Mouse (Mus musculus) gastrocnemius, postnatal 36 days (tissue): ENCODE results near the gene Ahcyl2. TPM values are rescaled to one million over a fixed set of nuclear protein-coding genes. Genes with fewer than 3 reads are reported as not detected.
"Not testable (repeated sequence)": the region's sequence is repeated elsewhere in the genome, so short reads cannot be mapped to it uniquely, and the experiment has no call there.

ENCODE experiments used
- DNase-seq, 2 experiments: peaks; one replicate each; pipeline ENCODE4 v3.0.0; 2022
- intact Hi-C: fragments of 180-260 bp; cut with DNase I; formaldehyde crosslinking; loops from one replicate; pipeline ENCODE4 v1.15.1; 2025
- long read RNA-seq, 2 experiments: library from polyadenylated mRNA; stranded (forward); transcript quantifications; one replicate each; pipeline ENCODE4 v2.0.0; 2021
- total RNA-seq, 2 experiments: library from RNA; stranded (reverse); gene quantifications; 2 replicates each; pipeline ENCODE4 v1.2.3; 2021

Ahcyl2 gene
- 10 to 100 TPM; 12.7 to 14.5 TPM for total RNA-seq
- long read RNA-seq, experiment 1, partial matches to known transcripts: 0 of 25 reads
- long read RNA-seq, experiment 1, other reads (novel, unspliced or antisense): 24 of 25 reads
- long read RNA-seq, experiment 2, partial matches to known transcripts: 0 of 14 reads
- long read RNA-seq, experiment 2, other reads (novel, unspliced or antisense): 14 of 14 reads

GRCm38 (mm10) chr6:29767813-29768660 lies at the start of gene Ahcyl2:
TSS of gene Ahcyl2 (plus strand) at chr6:29768011.
- intact Hi-C loops: no loop called here
- peak; percentile 86 to 94 for DNase-seq

- intact Hi-C loops: no loop called here
- DNase-seq: peak; percentile 36 to 41
Observed at GRCm38 (mm10) chr6:29718894-29719329, 48.9 kb upstream of the Ahcyl2 start.

- intact Hi-C loops: no loop called here
- DNase-seq: no peak
Observed at GRCm38 (mm10) chr6:29721890-29722289, 45.9 kb upstream of the Ahcyl2 start.

DNA sequence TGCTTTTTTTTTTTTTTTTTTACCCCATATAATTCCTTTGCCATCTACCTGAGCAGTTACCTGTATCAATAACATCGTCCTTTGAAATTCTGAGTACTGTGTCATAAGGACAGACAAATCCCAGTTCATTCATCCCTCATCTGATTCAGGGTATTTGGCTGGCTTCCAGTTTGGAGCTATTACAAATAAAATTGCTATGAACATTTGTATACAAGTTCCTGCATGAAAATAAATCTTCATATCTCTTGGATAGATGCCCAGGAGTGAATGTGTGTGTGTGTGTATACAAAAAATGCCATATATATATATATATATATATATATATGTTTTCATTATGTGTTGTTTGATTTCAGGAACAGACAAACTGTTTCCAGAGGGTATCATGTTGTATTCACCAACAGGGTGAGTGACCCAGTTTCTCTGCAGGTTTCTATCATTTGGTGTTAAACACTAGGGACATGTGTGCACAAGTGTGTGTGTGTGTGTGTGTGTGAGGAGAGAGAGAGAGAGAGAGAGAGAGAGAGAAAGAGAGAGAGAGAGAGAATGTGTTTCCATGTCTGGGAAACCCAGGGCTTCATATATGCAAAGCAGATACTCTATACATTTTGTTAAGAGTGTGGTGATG lies 41.1 kb upstream of the Ahcyl2 start:
- intact Hi-C loops: no loop called here
- DNase-seq: no peak

- no peak for DNase-seq
- intact Hi-C loops: no loop called here
Observed at GRCm38 (mm10) chr6:29728035-29728434, 39.8 kb upstream of the Ahcyl2 start.

DNA sequence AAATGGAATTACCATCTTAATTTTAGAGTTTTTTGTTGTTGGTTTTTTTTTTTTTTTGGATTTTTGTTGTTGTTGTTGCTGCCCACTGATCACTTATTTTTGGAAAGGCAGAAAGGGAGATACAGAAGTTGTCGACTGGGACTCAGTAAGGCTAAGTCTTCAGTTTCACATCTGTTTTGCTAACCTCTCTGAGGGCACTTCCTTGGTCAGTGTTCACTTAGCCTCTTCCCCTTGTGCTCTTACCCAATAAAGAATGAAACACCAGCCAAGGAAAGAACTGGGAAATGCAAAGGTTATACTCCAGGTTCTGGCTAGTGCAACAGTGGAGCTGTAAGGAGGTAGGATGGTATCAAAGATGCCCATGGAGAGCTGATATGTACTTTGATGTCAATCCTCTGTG lies 38.3 kb upstream of the Ahcyl2 start:
- no peak for DNase-seq
- intact Hi-C loops: no loop called here

DNA sequence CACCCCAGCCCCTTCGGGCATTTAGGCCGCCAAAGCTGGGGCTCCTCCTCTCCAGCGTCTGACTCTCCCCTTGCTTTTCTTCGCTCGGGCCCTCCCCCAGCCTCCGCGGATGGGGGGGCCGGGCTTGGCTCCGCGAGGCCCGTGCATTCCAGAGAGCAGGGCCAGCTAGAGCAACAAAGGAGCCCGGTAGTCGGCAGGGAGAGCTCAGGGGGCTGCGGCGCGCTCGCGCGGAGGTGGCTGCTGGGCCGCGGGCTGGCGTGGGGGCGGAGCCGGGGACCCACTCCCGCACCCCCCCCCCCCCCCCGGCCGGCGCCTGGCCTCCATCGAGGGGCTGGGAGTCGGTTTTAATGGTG lies 32.5 kb upstream of the Ahcyl2 start, which contains the start of gene Smo:
Gene Smo (plus strand): TSS at position 168 of the 353 bp plus-strand sequence.
- peak; percentile 53 to 56 for DNase-seq
- intact Hi-C loops: no loop called here

GRCm38 (mm10) chr6:29735689-29736451 lies 31.9 kb upstream of the Ahcyl2 start:
- intact Hi-C loops: no loop called here

GRCm38 (mm10) chr6:29736610-29737458 lies 31.0 kb upstream of the Ahcyl2 start:
- intact Hi-C loops: no loop called here
- no peak for DNase-seq

More at GRCm38 (mm10) chr6:29735689-29736451, 31.9 kb upstream of the Ahcyl2 start:
- peak; percentile 35 to 55 for DNase-seq

- no peak for DNase-seq
- intact Hi-C loops: no loop called here
Observed at GRCm38 (mm10) chr6:29751466-29752152, 16.2 kb upstream of the Ahcyl2 start.

DNA sequence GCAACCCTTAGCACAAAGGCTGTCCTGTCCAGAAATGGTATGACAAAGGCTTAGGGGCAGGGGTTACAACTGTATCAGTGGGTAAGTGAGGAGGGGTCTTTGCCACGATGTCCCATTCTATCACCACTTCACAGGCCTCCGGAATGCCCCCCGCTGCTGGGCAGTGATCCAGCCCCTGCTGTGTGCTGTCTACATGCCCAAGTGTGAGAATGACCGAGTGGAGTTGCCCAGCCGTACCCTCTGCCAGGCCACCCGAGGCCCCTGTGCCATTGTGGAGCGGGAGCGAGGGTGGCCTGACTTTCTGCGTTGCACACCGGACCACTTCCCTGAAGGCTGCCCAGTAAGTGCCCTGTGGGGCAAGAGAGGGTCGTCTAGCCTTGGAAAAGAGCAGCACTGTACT lies 14.5 kb upstream of the Ahcyl2 start:
- no peak for DNase-seq
- intact Hi-C loops: no loop called here

GRCm38 (mm10) chr6:29756001-29756400 lies 11.8 kb upstream of the Ahcyl2 start:
- intact Hi-C loops: no loop called here
- no peak for DNase-seq

DNA sequence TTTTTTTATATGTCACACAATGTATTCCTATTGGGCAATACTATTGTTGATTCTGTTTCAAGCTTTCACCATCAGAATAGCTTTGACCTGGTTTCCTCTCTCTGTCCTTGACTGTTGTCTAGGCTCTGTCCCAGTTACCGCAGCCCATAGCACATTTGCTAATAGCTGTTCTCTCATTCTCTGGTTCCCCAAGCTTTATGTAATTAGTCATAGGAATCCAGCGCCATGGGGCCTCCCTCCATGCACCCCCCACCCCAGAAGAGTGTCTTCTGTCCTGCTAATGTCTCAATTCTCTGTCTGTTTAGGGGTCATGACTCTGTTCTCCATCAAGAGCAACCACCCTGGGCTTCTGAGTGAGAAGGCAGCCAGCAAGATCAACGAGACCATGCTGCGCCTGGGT lies 11.3 kb upstream of the Ahcyl2 start:
- intact Hi-C loops: no loop called here
- no peak for DNase-seq

- DNase-seq: peak; percentile 50 to 67
Observed at GRCm38 (mm10) chr6:29758417-29758816, 9.4 kb upstream of the Ahcyl2 start.

GRCm38 (mm10) chr6:29759012-29759679 lies 8.7 kb upstream of the Ahcyl2 start:
- no peak for DNase-seq
- intact Hi-C loops: loop anchor here (2.0 kb wide), 2 partner anchors 46 to 60 kb away; no protein-coding TSS in a partner anchor

More at GRCm38 (mm10) chr6:29758417-29758816, 9.4 kb upstream of the Ahcyl2 start:
- intact Hi-C loops: loop anchor here (2.0 kb wide), 2 partner anchors 46 to 60 kb away; no protein-coding TSS in a partner anchor

- intact Hi-C loops, DNase-seq: not testable (repeated sequence)
Observed at GRCm38 (mm10) chr6:29760397-29760796, 7.4 kb upstream of the Ahcyl2 start.

- intact Hi-C loops: no loop called here
- DNase-seq: no peak
Observed at GRCm38 (mm10) chr6:29761282-29761681, 6.5 kb upstream of the Ahcyl2 start.

- no peak for DNase-seq
- intact Hi-C loops: no loop called here
Observed at GRCm38 (mm10) chr6:29762524-29762923, 5.3 kb upstream of the Ahcyl2 start.
